Mouse (Mus musculus) adrenal gland, postnatal 25 days (tissue): Measurements from ENCODE around the gene Shank3. TPM values are rescaled to one million over a fixed set of nuclear protein-coding genes. Genes with fewer than 3 reads are reported as not detected.

ENCODE experiments used
- DNase-seq: peaks from one replicate; pipeline ENCODE4 v3.0.0; 2021; ENCODE audit warnings: mixed read lengths
- total RNA-seq: library from RNA; stranded (reverse); gene quantifications from 2 replicates; pipeline ENCODE4 v1.2.3, GENCODE M21; 2021

Shank3 gene
- total RNA-seq, 1 experiment from 2014 or later: 52.2 TPM

- DNase-seq: no peak
Observed at GRCm38 (mm10) chr15:89524611-89525415, 25.4 kb downstream of the Shank3 start.

GRCm38 (mm10) chr15:89525464-89525863 lies 26.0 kb downstream of the Shank3 start:
- DNase-seq: no peak

- no peak for DNase-seq
Observed at GRCm38 (mm10) chr15:89525896-89526295, 26.5 kb downstream of the Shank3 start.

GRCm38 (mm10) chr15:89526776-89527325 lies 27.4 kb downstream of the Shank3 start:
- DNase-seq: no peak

GRCm38 (mm10) chr15:89527466-89527865 lies 28.0 kb downstream of the Shank3 start:
- DNase-seq: no peak

GRCm38 (mm10) chr15:89528201-89528850 lies 28.9 kb downstream of the Shank3 start:
- DNase-seq: no peak

GRCm38 (mm10) chr15:89528923-89529322 lies 29.5 kb downstream of the Shank3 start:
- DNase-seq: no peak

GRCm38 (mm10) chr15:89530336-89530735 lies 30.9 kb downstream of the Shank3 start:
- peak; percentile 58 for DNase-seq

- DNase-seq: no peak
Observed at GRCm38 (mm10) chr15:89531399-89531798, 32.0 kb downstream of the Shank3 start.

GRCm38 (mm10) chr15:89532026-89532923 lies 32.9 kb downstream of the Shank3 start:
- DNase-seq: no peak

- no peak for DNase-seq
Observed at GRCm38 (mm10) chr15:89532924-89533842, 33.8 kb downstream of the Shank3 start.

- no peak for DNase-seq
Observed at GRCm38 (mm10) chr15:89533843-89534207, 34.4 kb downstream of the Shank3 start.

- DNase-seq: no peak
Observed at GRCm38 (mm10) chr15:89544171-89544570, 44.7 kb downstream of the Shank3 start.

GRCm38 (mm10) chr15:89547321-89547720 lies 47.9 kb downstream of the Shank3 start:
- DNase-seq: no peak

- no peak for DNase-seq
Observed at GRCm38 (mm10) chr15:89547824-89548601, 48.6 kb downstream of the Shank3 start.

- DNase-seq: peak; percentile 49
Observed at GRCm38 (mm10) chr15:89548837-89549236, 49.4 kb downstream of the Shank3 start.

- no peak for DNase-seq
Observed at GRCm38 (mm10) chr15:89550506-89550905, 51.1 kb downstream of the Shank3 start.

- DNase-seq: no peak
Observed at GRCm38 (mm10) chr15:89551733-89552132, 52.3 kb downstream of the Shank3 start.

- no peak for DNase-seq
Observed at GRCm38 (mm10) chr15:89555591-89555990, 56.2 kb downstream of the Shank3 start.

- no peak for DNase-seq
Observed at GRCm38 (mm10) chr15:89556401-89557178, 57.2 kb downstream of the Shank3 start.
